Mouse (Mus musculus): ENCODE data around the gene Nr1d1. TPM values are rescaled to one million over a fixed set of nuclear protein-coding genes. Genes with fewer than 3 reads are reported as not detected.

Gene Nr1d1
- total RNA-seq, 2 experiments from 2014 or later: 15.1 to 59.6 TPM

DNA sequence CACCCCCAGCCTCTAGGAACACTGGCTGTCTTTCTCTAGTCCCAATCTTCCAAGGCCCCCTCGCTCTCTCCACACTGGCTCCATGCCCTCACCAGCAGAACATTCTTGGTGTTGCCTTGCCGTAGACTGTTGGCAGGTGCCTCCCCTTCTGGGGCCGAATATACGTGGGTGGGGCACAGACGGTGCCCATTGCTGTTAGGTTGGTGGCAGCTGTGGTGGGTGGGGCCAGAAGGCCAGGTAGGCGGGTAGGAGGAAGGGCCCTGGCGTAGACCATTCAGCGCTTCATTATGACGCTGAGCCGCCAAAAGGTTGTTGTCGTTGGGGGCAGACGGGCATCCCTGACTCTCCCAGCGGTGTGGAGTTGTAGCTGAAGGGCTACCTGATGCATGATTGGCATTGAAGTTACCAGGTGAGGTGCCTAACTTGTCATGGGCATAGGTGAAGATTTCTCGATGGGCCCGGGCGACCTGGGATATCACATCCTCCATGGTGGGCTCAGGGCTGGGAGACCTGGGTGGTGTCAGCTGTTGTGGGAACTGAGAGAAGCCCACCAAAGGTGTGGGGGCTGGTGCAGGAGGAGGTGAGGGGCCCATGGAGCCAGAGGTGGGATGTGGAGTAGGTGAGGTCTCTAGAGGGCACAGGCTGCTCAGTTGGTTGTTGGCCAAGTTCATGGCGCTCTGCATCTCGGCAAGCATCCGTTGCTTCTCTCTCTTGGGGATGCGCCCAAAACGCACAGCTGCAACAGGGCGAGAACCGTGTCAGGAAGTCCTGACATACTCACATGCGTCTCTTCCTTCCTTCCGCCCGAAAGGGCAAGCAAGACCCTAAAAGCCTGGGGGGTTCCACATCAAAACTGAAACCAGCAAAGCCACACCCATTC lies 4.8 kb downstream of the Nr1d1 start:
- no peak for DNase-seq

DNA sequence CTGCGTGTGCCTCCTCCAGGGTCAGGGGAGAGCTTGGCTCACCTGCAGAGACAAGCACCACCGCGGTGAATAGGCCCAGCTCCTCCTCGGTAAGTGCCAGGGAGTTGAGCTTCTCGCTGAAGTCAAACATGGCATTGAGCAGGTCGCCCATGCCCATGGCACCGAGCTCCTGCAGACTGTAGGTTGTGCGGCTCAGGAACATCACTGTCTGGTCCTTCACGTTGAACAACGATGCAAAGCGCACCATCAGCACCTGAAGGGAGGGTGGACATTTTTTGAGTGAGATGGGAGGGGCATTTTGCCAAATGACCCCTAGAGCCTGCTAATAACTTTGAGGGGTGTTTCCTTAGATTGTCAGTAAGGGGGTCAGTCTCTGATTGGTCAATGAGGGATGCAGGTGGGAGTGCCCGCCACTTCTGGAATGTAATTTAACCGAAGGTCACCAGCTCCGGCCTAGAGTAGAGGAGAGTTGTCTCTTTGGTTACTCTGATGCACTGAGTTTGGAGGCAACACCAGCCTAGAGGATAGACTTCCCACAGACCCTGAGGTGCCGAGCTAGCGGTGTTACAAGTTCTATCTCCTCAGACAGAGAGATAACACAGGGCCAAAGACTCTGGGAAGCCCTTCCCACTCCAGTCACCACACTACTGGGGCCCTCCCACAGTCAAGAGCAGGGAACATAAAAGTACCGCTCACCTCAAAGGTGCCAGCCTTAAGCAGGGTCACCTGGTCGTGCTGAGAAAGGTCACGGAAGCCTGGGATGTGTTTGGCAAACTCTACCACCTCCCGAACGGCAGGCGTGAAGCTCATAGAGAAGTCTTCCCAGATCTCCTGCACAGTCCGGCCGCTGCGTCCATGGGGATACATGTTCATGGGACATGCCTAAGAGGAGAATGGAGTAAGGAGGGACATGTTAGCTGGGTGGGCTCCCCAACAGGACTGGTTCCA lies 5.9 kb downstream of the Nr1d1 start:
- no peak for DNase-seq

DNA sequence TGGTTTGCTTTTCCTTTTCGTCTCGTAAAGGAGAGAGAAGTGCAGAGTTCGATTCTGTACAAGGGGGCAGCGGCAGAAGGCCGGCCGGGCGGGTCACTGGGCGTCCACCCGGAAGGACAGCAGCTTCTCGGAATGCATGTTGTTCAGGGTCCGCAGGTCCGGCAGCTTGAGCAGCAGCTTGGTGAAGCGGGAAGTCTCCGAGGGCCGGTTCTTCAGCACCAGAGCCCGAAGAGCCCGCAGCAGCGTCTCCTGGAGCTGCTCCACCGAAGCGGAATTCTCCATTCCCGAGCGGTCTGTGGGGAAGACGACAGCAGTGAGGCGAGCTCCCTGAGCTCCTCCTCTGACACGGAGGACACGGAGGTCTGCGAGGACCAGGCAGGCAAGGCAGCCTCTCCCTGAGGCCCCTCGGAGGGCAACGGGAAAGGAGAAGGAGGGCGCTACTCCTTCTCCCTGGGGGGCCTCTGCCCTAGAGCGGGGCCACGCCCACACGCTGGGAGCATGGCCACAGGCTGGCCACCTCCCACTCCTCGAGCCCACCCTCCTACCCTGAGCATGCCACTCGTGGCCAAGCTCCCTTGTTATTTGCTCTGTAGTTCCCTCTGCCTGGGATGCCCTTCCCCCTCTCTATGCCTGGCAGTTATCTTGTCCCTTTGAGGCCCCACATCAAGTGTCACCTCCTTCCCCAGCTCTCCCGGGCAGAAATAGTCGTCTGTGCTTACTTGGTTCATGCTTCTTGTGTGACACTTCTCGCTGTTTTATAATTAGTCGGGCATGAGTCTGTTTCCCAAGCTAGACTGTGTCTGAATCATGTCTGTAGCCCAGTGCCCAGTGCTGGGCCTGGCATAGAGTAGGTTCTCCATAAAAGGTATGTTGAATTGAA lies 6.8 kb downstream of the Nr1d1 start:
- DNase-seq: no peak

DNA sequence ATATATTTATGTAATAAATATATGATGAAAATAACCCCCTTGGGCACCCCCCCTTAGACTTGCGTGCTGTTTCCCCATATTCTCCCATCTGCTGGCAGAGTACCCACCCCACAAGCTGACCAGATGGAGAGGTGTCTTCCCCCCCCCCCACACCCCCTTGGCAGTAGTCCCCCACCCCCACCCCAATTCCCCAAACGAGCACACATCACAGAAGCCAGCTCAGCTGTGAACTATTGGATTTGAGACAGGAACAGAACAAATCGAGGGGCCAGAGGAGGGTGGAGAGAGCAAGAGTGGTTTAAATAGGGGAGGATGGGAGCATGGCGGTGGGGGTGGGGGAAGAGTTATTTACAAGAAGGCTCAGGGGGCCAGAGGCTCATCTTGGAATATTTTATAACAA lies 7.4 kb downstream of the Nr1d1 start:
- DNase-seq: no peak

DNA sequence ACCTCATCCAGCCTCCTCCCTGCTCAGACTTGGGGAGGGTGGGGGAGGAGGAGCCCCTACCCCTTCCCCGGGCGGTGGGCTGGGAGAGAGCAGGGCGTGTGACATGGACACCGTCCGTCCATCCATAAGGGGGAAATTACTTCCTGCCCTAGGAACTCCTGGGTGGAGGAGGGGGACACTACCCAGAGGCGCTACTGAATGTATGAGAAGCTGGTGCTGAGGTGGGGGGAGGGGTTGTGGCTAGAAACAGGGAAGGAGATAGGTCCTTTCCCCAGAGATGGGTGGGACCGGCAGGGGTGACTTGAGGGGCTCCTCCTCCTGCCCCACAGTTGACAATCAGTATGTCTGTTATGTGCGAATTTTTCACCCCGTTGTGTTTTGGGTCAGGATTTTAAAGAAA lies 7.9 kb downstream of the Nr1d1 start:
- no peak for DNase-seq

DNA sequence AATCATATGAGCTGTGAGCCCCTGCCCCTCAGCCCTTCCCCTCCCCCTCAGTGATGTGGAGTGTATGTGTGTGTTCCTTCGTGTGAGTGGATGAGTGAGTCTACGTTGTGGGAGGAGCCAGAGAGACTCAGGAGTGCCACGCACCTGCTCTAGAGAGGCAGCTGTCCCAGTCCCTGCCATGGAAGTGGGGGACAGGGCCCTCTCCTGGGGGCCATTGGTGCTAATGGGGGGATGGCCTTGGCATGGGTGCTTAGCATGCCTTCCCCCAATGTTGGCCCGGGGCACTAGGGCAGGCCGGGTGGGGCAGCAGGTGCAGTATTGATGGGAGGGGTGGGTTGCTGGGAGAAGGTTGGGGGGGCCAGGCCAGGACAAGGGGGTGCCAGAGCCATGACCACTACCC lies 8.3 kb downstream of the Nr1d1 start:
- DNase-seq: no peak

DNA sequence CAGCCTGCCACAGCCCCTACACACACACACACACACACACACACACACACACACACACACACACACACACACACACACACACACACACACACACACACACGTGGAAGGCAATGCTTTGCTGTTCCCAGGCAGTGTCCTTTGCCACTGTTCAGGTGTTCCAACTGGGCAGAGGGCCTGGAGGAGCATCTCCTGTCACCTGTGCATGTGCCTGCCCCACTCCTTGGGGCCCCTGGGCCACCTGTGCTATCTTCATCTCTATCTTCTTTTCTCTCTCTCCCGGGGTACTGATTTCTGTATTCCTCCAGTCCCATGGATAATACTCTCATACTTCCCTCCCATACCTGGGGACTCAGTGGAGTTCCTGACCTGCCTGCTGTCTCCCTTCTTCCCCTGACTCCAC lies 8.8 kb downstream of the Nr1d1 start:
- no peak for DNase-seq

DNA sequence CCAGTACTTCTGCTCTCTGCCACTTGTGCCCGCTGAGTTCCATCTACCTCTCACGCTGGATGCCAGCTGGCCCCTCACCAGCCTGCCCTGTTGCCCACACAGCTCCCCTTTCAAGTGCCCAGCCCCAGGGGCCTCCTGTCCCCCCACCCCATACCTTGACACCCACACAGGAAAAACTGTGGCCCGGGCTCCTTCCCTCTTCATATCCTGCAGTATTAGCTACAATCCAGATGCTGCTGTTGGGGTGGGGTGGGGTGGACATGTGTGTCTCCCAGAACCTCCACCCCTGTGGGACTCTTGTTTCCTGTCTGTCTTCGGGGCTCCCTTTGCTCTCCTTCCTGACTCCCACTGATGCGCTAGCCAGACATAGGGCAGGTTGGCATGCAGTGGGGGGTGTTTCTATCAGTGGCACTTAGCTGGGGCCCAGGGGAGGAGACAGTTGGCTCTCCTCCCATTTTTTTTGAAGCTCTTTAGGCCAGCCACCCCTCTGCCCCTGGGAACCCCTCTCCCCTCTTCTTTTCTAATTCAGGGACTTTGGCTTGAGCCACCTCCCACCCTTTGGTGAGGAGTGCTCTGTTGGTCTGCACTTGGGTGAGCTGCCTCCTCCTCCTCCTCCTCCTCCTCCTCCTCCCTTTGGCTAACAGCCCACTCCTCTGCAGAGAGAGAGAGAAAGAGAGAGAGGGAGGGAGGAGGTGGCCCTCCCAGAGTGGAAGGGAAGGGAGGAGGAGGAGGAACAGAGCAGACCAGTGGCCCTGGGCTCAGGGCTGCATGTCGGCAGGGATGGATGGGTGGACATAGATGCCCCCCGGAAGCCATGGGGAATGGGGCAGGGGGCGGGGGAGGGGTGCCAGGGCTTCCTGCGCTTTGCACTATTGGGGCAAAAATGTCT lies 9.5 kb downstream of the Nr1d1 start:
- no peak for DNase-seq

DNA sequence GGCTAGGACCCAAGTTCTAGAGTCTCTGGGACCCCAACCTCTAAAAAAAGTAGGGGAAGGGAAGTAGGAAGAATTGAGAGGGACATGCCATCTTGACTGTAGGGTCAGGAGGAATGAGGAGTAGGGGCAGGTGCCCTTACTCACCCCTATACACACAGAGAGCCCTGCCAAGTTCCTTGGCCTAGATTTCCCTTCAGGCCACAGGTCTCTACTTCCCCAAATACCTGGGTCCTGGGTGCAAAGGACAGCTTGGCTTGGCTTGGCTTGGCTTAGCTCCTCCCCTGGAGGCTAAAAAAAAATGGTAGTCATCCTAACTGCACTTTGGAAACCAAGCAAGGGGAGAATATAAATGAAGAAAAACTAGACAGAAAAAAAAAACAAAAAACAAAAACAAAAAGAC lies 10.4 kb downstream of the Nr1d1 start:
- no peak for DNase-seq

DNA sequence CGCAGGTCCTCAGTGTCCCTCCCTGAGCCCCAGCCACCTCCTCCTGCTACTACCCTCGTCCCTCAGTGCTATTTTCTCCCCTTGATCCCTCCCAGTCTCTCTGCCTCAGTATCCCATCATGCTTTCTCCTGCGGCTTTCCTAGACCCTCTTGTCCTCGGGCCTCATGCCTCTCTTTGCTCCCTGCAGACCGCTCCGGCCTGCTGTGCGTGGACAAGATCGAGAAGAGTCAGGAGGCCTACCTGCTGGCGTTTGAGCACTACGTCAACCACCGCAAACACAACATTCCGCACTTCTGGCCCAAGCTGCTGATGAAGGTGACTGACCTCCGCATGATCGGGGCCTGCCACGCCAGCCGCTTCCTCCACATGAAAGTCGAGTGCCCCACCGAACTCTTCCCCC lies 11.0 kb downstream of the Nr1d1 start:
- no peak for DNase-seq

DNA sequence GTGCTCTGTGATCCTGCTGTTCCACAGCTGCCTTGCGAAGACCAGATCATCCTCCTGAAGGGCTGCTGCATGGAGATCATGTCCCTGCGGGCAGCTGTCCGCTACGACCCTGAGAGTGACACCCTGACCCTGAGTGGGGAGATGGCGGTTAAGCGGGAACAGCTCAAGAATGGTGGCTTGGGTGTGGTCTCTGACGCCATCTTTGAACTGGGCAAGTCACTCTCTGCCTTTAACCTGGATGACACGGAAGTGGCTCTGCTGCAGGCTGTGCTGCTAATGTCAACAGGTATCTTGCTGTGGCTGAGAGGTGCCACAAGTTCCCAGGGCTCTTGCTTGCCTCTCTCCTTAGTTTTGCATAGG lies 11.7 kb downstream of the Nr1d1 start:
- DNase-seq: no peak

DNA sequence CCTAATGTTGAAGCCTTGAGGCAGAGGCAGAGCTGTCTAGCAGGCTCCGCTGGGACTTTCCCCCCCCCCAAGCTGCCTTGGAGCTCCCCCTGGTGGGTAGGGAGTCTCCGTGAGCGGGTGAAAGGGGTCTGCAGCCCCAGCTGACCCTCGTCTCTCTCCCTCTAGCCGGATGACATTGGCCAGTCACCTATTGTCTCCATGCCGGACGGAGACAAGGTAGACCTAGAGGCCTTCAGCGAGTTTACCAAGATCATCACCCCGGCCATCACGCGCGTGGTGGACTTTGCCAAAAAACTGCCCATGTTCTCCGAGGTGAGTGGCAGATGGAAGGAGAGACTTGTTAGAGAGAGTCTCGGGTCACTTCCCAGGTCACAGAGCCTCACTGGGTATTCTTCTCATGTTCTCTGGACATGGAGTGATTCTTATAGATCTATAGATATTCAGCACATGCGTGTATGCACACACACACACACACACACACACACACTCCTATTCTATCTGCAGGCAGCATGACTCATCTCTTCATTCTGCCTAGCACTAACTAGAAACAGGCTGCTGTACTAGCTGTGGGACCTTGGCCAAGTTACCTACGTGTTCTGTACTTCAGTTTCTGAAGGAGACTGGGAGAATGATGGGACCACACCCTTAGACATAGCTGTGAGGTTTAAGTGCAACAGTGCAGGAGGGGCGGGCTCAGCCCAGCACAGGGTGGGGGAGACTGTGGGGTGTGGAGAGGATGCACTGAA lies 12.2 kb downstream of the Nr1d1 start:
- peak; percentile 63 for DNase-seq

DNA sequence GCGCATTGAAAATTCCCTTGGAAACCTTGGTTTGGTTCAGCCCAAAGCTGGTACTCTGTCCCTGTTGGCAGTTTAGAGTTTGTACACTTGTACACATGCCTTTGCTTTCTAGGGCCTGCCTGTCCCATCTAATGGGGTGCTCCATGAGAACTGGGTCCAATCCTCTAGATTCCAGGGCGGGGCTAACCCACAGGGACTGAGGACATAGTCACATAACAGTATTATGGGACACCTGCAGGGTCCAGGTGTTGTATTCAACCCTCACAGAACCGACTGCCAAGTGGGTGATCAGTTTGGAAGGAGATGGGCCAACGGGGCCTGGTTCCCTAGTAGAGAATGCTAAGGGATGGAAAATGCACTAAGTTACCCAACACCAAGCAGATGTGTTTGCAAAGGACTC lies 13.2 kb downstream of the Nr1d1 start:
- no peak for DNase-seq

DNA sequence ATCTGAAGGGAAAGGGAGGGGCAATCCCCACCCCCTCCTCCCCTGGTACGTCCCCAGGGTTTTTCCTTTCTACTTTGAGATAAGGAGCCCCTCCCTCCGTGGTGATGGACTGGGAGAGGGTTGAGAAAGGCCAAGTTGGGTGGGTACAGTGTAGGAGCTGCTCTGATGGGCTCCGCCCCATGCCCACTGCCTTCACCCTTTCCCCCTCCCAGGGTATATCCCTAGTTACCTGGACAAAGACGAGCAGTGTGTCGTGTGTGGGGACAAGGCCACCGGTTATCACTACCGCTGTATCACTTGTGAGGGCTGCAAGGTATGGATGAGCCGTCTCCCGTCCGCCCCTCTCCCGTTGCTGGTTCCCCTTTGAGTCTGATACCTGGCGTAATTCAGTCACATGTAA lies 18.4 kb downstream of the Nr1d1 start:
- DNase-seq: no peak

DNA sequence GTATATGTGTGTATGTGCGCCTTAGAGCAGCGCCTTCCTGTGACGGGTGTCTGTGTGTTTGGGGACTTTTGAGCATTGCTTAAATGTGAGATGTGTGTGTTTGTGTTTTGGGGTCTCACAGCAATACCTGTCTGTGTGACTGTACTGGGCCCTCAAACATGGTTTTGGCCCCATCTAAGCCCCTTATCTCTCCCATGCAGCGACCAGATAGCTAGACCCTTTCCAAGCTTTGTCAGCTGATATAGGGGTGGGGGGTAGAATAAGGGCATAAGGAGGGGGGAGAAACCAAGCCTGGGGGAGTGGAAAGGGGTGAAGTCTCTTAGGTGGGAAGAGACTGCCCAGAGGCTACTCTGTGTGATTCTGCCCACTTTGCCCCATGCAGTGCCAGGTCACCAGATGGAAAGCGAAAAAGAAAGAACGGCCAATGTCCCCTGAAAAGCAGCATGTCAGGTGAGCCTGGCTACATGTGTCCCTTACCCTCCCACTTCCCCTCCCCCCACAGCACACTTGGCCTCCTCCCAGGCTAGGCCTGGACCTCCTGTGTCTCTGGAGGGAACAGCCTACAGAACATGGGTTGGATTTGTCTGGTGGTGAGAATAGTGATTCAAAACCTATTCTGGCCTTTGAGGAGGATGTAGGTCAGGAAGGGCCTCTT lies 19.3 kb downstream of the Nr1d1 start:
- DNase-seq: peak; percentile 45

DNA sequence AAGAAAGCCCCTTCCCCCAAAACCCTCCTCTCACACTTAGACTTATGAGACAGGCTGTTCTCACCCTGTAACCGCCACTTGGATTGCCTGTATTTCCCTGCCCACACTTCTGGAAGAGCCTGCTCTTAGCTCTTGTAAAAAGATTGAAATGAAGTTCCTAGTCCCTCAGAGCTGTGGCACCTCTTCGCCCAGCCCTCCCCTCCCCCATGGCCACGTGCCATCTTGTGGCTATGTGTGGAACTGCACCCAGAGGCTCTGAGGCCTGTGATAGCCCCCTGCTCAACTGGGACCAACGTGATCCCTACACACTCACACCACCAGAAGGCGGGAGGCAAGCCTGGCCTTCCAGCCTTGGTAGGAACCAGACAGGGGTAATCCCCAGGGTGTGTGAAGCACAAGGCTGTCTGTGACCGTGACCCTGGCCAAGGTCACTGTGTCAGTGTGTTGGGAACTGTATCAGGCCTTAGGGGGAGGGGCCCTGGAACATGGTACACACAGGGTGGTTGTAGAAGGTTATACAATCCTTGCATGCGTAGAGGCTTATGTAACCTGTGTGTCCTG lies 20.4 kb downstream of the Nr1d1 start:
- peak; percentile 90 for DNase-seq

DNA sequence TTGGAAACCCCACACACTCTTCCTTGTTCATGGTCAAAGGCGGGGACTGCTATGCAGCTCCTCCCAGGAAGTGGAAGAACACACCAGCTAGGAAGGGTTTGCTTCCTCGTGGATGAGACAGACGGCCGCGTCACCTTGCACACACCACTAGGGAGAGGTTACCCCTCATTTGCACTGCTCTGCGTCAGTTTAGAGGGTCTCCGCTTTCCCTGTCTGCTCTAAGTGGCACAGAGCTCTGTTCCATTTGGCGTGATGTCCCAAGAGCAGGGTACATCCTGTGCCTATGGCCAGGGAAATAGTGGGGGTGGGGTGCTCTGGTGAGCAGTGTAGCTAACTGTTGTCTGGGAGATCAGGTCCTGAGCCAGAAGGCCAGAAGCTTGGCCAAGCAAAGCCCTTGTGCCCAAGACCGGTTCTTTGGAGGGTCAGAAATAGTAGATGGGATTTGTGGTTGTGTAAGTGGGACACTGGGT lies 20.9 kb downstream of the Nr1d1 start:
- DNase-seq: peak; percentile 48

DNA sequence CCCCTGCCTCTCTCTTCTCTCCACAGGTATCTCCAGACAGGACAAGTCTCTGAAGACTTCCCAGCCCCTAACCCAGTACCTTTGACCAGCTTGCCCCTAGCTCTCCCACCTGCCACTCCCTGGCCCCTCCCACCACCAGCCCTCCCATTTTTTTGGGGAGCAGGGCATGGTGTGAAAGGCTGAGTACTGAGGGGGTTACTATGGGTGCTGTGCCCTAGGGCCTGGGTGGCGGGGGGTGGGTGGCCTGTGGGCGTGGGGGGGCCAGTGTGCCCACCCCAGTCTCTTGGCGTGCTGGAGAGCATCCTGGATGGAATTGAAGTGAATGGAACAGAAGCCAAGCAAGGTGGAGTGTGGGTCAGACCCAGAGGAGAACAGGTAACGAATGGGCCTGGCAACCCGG lies 21.9 kb downstream of the Nr1d1 start:
- DNase-seq: no peak

DNA sequence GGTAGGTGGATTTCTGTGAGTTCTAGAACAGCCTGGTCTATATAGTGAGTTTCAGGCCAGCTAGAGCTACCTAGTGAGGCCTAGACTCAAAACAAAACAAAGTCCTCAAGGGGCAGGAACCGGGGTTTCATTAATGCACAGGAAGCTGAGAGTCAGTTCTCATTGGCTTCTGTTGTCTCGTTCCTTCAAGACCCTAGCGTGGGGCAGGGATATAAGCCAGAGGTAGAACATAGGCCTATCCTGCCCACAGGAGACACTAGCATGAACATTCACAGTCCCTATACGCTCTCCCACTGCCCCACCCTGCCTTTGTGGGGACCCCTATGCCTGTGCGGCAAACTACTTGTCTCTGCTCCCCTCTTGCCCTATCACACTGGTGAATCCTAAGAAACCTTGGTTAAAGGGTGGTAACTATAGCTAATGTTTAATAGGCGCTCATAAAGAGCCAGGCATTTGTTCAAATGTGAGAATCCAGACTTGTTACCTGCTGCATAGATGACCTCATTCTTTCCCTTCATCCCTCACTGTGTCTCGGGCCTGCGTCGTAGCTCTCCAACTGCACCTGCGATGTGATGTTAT lies 22.5 kb downstream of the Nr1d1 start:
- DNase-seq: no peak
